Mouse (Mus musculus): ENCODE results near the gene Grin2a.

Grin2a gene

GRCm38 (mm10) chr16:9742443-9742842, 252.9 kb downstream of the Grin2a start:
- no peak for DNase-seq

GRCm38 (mm10) chr16:9738679-9739078, 256.7 kb downstream of the Grin2a start:
- DNase-seq: no peak

DNA sequence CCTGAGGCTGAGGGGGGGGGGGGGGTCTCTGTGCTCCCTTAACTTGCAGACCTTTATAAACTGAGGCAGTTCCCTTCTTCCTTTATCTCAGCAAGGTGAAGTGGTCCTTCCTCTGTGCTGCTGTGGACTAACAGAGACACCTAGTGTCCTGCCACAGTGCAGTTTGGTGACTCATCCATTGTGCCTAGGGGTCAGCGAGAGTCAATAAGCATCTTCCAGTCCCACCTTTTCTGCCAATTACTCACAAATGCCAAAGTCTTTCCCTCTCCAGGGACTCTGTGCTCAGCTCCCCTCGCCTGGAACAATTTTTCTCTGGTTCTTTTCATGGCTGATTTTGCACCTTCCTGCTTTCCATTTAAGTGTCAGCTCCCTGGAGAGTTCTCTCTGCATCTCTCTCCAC, 258.2 kb downstream of the Grin2a start:
- DNase-seq: no peak

DNA sequence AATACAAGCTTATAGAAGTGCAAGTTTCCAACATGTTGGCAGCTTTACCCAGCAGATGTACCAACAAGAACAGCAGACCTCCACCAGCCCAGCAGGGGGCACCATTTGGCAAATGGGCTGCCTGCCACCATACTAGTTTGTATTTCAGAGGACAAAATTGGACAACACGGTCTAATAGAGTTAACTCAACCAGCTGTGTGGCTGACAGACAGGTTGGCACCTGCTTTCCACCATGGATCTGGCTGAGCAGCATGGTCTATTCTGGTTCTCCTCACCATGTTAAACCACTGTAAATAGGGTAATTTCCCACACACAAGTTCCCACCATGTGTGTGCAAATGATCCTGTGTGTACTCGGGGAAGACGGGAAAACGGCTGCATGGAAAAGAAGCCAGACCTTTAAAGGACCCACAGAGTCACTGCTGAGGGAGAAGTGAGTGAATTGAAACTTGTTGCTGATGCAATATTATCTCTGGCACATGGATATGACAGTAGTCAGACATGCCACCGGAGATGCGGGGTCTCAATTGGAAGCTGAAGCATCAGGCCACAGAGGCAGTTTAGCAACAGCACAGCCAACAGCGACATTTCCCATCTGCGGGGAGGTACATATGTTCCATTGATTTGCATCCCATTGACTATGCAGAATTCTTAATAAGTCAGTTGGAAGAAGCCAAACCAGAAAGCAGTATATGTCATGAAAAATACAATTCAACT, 259.8 kb downstream of the Grin2a start:
- DNase-seq: peak; percentile 63

DNA sequence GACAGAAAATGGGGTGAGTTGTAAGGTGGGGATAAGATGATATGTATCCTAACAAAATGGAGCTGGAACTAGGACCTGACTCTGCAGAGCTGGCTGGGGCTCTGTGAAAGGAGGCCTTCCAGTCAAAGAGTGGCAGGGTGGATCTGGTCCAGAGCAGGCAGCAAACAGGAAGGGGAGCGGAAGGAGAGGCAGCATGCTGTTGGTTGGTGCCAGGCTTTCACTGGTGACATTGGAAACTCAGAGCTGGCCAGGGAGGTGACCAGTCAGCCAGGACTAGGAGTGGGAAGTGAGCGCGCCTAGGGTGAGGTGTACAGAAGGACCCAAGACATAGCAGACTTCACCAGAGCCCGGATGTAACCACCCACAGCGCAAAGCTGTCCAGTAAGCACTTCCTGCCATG, 267.8 kb downstream of the Grin2a start:
- peak; percentile 79 for DNase-seq

DNA sequence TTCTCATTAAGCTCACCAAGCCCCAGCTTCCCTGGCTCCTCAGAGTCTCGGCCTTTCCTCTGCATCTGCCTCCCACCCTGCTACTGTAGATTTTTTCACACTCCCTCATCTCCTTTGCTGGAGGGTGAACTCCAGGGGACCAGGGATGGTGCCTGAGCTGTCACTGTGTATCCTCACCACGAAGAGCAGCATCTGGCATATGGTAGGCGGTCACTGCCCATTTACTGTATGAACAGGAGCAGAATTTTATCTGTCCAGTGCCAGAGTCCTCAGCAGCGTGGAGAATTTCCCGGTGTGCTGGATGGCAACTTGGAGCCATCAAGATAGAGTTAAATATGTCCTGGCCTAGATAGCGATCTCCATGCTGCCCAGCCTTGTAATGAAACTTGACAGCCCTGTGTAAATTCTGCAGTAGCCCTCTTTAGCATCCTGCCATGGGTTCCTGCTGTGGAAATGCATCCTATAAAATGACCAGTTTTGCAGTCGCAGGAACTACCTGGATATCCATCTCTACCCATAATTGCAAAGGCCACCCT, 269.7 kb downstream of the Grin2a start:
- DNase-seq: peak; percentile 45

DNA sequence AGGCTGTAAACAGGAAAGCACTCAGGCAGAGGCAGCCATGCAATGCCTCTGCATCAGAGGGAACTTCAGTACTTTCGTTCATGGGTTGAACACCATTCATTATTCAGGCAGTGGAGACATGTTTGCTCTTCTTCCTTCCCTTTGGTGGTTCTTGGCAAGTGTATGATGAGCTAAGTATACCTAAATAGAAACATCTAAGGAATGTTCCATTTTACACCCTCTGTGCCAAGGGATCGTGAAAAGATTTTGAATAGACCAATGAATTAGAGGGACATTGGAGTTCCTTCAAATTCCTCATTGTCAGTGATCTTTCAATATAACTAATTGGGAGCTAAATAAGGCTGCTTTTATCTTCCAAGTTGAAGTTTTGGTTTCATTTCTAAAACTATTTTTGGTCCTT, 284.0 kb downstream of the Grin2a start:
- DNase-seq: no peak

DNA sequence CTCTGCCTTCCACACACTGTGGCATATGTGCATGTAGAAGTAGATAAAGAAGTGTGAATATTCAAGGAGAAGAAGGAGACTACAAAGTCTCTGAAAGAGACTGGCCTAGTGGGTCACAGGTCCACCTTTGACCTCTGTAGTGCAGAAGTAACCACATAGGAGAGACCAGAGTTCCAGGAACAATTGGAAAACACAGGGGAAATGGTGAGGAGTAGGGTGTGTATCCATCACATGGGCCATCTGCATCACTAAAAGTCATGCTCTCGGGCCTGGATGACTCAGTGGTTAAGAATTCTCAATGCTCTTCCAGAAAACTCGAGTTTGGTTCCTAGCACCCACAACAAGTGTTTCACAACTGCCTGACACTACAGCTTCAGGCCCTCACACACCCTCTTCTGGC, 285.4 kb downstream of the Grin2a start:
- DNase-seq: no peak

GRCm38 (mm10) chr16:9697141-9697540, 298.2 kb downstream of the Grin2a start:
- no peak for DNase-seq

- no peak for DNase-seq
These were observed 301.3 kb downstream of the Grin2a start for GRCm38 (mm10) chr16:9694081-9694480.

GRCm38 (mm10) chr16:9688523-9689140, 306.7 kb downstream of the Grin2a start:
- no peak for DNase-seq

DNA sequence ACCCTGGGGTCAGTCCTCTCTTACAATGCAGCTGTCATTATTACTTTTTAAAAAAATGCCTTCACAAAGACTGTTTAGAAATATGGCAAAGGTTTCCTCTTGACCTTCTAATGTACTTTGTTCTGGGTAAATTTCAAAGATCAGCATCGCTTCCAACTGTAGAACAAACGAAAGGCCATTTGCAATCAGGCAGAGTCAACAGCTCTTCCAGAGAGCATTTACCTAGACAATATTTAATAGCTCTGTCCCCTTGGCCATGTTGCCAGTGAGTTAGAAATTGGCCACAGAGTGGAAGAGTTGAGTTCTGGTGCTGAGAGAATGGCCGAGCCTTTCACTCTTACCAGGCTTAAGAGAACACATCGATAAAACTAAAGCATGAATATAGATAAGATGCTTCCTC, 314.8 kb downstream of the Grin2a start:
- DNase-seq: no peak

DNA sequence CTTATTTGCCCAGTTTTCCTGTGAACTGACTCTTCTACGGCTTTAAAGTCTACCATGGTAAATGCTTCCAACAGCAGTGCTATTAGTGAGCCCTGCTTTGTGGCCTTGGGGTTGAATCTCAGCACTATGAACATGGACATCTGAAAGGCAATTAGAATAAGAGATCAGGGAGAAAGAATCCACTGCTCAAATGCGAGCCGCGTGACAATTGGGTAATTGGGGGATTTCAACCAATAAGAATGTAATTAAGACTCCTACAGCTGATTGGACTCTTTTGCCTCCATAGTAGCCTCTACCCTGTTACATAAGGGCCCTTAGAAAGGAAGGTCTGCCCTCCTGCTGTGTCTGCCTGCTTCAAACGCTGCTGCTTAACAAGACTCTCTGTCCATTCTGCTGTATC, 315.4 kb downstream of the Grin2a start:
- no peak for DNase-seq

GRCm38 (mm10) chr16:9678750-9679149, 316.6 kb downstream of the Grin2a start:
- no peak for DNase-seq

DNA sequence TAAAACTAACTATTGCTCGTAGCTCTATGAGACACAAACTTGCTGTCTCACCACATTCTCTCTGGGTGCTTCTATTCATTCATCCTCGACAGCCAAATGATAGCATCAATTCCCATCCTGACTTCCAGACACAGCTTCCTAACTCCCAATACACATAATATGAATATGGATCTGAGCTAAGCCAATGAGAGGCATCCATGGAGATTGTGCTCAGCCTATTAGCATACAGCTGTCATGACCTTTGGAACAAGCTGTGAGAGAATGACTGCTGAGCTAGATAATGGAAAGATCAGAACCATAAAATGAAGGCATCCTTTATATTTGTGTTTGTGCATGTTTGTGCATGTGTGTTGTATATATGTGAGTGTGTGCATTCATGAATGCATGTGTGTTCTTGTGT, 323.0 kb downstream of the Grin2a start:
- no peak for DNase-seq

GRCm38 (mm10) chr16:9671222-9671621, 324.1 kb downstream of the Grin2a start:
- no peak for DNase-seq

GRCm38 (mm10) chr16:9670750-9671161, 324.6 kb downstream of the Grin2a start:
- peak; percentile 11 for DNase-seq

- peak; percentile 44 for DNase-seq
These were observed 329.5 kb downstream of the Grin2a start for GRCm38 (mm10) chr16:9665896-9666295.

- DNase-seq: no peak
These were observed 331.3 kb downstream of the Grin2a start for GRCm38 (mm10) chr16:9664060-9664459.

- DNase-seq: no peak
These were observed 331.9 kb downstream of the Grin2a start for GRCm38 (mm10) chr16:9663508-9663907.

- no peak for DNase-seq
These were observed 369.5 kb downstream of the Grin2a start for GRCm38 (mm10) chr16:9625652-9626444.

DNA sequence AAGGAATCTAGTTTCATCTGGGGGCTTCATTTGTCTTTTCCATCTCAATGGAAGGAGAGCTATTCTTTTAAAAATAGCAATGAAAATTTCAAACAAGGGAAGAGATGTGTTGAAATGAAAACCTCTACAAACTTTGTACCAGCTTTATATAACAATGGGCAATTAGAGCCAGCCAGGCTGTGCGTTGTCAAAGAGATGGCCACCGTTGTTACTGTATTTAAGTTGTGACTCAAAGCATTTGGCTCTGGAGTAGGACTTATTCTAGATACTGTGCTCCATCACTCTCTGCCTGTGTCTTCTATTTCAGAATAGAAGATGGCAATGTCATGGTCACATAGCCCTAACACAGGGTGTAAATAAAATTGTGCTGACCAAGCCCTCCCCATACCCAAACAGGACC, 371.0 kb downstream of the Grin2a start:
- no peak for DNase-seq

GRCm38 (mm10) chr16:9618206-9618605, 377.2 kb downstream of the Grin2a start:
- no peak for DNase-seq

DNA sequence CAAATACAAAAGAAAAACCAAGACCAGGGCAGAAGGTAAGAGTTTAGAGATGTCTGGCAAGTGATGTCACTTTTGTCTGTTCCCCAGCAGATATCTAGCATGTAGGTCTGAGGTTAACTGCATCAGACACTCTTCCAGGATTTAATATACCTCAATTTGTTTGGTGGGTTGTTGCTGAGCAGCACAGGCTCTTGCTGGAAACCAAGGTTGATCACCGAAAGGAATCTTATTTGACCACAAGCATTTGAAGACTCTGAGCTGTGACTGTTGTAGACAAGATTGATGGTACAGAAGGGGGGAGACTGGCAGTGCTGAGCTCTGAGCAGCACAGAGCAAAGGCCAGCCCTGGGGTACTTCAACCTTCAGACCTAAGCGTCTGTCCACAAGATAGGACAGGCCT, 378.1 kb downstream of the Grin2a start:
- no peak for DNase-seq
